Mouse (Mus musculus) layer of hippocampus, adult 9-10 months (tissue): ENCODE results near the gene Bnipl.
"Not testable (repeated sequence)": the region's sequence is repeated elsewhere in the genome, so short reads cannot be mapped to it uniquely, and the experiment has no call there.

ENCODE experiments used
- DNase-seq: peaks from one replicate; pipeline ENCODE4 v3.0.0; 2022; ENCODE audit warnings: low spot score

Bnipl gene

DNA sequence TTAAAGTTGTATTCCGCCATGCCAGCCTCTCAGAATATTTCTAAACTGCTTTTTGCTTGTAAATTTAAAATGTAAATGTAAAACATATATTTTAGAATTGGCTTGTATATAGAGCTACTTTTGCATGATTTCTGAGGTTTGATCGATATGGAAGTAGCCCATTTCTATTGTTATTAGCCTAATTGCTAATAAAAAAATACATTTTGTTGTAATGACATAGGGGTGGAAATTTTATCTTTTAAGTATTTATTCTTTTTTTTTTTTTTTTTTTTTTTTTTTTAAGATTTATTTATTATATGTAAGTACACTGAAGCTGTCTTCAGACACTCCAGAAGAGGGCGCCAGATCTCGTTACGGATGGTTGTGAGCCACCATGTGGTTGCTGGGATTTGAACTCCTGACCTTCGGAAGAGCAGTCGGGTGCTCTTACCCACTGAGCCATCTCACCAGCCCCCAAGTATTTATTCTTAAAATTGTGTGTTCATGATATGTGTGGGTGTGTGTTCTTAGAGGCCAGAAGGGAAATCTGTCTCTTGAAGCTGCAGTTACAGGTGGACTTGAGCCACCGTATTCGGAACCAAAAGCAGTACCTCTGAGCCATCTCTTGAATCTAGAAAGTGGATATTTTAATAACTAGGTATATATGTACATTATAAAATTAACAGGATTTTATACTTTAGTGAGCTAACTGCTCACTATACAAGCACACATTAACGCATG lies 37.9 kb downstream of the Bnipl start:
- not testable (repeated sequence) for DNase-seq

DNA sequence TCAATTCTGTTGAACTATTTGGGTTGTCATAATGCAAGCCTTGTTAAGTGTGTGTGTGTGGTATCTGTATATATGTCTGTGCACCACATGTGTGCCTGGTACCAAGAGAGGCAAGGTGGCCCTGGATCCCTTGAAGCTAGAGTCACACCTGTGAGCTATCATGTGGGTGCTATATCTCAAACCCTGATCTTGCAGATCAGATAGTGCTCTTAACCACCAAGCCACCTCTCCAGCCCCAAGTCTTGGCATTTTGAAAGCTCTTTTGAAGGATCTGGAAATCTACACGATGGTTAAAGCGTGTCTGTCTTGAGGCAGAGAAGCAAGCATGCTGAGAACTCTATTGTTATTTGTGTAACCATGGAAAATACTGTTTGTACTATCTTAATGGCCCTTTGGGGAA lies 40.4 kb downstream of the Bnipl start:
- DNase-seq: no peak

DNA sequence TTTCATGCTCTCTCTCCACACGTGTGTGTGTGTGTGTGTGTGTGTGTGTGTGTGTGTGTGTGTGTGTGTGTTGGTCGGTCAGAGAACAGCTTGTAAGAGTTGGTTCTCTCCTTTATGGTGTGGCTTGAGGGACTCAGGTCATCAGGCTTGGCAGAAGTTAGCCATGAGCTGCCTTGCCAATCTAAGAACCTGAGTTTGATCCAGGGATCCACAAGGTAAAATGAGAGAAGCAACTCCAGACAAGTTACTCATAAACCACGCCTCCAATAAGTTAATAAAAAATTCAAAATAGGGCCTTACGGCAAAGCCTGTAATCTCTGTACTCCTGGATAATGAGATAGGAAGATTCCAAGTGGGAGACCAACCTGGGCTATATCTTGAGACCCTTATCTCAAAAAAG lies 42.7 kb downstream of the Bnipl start:
- no peak for DNase-seq

DNA sequence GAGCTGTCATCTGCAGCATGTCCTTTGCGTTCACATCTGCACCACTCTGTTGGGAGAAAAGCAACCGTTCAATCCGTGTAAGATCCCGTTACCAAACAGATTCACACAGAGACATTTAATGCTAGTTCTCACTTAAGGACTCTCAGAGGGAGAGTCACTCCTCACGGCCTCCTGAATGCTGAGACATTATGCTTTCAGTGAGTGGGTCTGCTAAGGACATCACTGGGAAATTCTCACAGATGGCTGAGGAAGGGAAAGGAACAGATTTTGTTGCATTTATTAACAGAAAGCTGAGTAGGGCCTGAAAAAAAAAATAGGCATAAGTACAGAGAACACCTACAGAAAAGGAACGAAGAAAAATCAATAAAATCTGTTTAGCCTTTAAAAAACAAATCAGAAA lies 47.1 kb downstream of the Bnipl start:
- DNase-seq: no peak

DNA sequence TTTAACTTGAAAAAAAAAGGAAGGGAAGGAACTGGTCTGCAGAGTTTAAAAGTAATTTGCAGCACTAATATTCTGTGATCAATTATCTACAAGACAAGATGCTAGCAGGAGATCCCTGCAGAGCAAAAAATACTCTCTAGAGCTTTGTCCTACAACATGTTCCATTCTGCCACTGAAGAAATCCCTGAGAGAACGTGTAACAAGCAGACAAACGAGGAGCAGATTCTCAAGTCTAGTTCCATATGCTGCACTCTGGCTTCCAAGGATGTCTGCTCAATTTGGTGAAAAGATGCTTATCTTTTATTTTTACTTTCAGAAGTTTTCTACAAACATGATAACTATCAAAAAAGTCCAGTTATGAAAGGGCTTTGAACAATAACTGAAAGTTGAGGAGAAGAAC lies 50.4 kb downstream of the Bnipl start:
- no peak for DNase-seq

DNA sequence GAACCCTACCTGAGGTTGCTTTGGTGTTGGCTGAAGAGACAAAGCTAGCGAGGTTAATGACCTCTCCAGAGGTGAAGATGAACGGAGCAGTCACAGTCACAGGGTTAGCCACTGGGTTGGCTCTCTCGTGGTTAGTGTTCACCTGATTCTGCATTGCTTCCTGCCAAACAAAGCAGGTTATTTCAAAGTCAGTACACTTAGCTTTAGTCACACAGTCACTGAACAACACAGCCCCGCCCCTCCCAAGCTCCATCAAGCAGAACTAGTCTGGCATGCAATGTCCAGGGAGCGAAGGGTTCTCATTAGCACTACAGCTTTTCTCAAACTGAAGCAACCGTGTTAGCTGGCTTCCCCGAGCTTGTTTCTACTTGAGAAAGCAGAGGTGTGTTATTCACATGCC lies 50.9 kb downstream of the Bnipl start:
- no peak for DNase-seq

DNA sequence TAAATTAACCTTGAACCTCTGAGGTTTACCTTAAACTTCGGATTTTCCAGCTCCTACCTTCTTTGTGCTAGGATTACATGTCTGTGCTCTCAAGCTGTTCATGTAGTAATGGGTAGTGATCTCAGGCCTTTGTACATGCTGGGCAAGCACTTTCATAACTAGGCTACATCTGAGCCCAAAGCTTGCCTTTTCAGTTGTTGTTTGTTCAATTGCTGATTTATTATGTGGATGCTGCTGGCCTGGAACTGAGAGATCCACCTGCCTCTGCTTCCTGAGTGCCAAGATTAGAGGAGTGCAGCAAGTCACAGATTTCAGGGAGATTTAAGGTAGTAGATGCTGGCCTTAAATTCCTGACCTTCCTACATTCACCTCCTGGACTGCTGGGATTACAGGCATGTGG lies 51.9 kb downstream of the Bnipl start:
- no peak for DNase-seq

DNA sequence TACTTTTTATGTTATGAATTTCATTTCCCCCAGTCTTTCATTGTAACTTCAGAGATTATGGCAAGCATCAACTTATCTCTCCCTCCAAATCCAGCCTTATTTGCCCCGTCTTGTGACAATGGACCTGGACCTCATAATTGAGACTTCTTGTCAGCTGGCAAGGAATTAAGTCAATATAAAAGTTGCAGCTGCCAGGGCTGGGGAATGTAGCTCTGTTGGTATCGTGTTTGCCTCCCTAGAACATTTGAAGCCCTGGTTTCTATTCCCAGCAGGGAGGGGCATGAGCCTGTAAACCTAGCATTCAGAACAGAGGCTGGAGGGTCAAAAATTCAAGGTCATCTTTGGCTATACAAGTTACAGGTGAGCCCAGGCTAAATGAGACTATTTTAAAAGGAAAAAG lies 55.2 kb downstream of the Bnipl start:
- DNase-seq: no peak

DNA sequence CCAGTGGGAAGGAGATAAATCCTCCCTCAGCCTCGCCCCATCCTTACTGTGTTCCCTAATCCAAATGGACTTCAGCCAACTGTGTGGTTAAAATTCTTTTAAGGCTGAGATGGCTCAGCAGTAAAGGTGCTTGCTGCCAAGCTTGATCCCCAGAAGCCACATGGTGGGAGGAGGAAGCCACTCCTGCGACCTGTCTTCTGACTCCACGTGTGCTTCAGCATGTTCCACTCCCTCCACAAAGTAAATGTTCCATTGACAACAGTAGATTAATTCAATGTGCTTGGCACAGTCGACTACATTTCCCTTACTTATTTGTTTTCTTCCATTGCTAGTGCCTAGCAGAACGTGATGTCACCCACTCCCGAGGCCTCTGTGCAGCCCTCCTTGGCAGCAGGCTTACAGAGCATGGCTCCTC lies 56.3 kb downstream of the Bnipl start:
- no peak for DNase-seq
